Mouse (Mus musculus): ENCODE measurements around the gene Eif4g3. TPM values are rescaled to one million over a fixed set of nuclear protein-coding genes. Genes with fewer than 3 reads are reported as not detected.

The Eif4g3 gene
- total and polyA plus RNA-seq, 3 experiments, result 29.1 to 43.7 (median 39.7) TPM

- Histone ChIP-seq H3K27ac (peak overlapping the region; percentile 38), H3K9ac (ENCODE audit: low read depth, low read length) (no peak overlapping the region), H3K4me1 (ENCODE audit: control insufficient read depth, insufficient read depth, low read length) (no peaks in the 10 kb centered on the region), H3K79me2 (replicated peaks; ENCODE audit: control insufficient read depth, insufficient read depth, low read length) (no peaks in the 10 kb centered on the region), H3K36me3 (ENCODE audit: control insufficient read depth, insufficient read depth, low read length) (peaks cover 3% of the 10 kb centered on the region; the same call in 1 of the 2 replicates), H3K27me3 (ENCODE audit: control insufficient read depth, insufficient read depth, low read length) (no peaks in the 10 kb centered on the region), H3K4me3 (no peak overlapping the region)
- TF ChIP-seq EP300 (IDR thresholded peaks at IDR 0.05; ENCODE audit: insufficient read depth, low read depth, low read length) (0 out of 2 replicates have a peak, but pooled peaks have one; percentile 48), POLR2A (IDR thresholded peaks at IDR 0.05; ENCODE audit: insufficient read depth, low read depth, low read length) (no peak), CTCF (IDR thresholded peaks at IDR 0.05) (peak; percentile 73)
- peak; percentile 70 to 83 for DNase-seq
- intact Hi-C loops (cut with DNase I), result no loop called here
- WGBS, result 39% methylated on average over 8 of the region's 8 CpGs
Measured at GRCm38 (mm10) chr4:137954926-137955396, 37.9 kb upstream of the Eif4g3 start.

- H3K9ac ChIP-seq (ENCODE audit: low read depth, low read length), result no peak overlapping the region
- H3K79me2 ChIP-seq (replicated peaks; ENCODE audit: control insufficient read depth, insufficient read depth, low read length), result no peaks in the 10 kb centered on the region
- WGBS, result 94% methylated on average over 15 of the region's 15 CpGs
- H3K27ac ChIP-seq, result no peak overlapping the region
- intact Hi-C loops (cut with DNase I), result no loop called here
- no peak for TF ChIP-seq EP300 (IDR thresholded peaks at IDR 0.05; ENCODE audit: insufficient read depth, low read depth, low read length)
- TF ChIP-seq POLR2A (IDR thresholded peaks at IDR 0.05; ENCODE audit: insufficient read depth, low read depth, low read length), result no peak
- TF ChIP-seq CTCF (IDR thresholded peaks at IDR 0.05), result no peak
- no peaks in the 10 kb centered on the region for H3K4me1 ChIP-seq (ENCODE audit: control insufficient read depth, insufficient read depth, low read length)
- H3K36me3 ChIP-seq (ENCODE audit: control insufficient read depth, insufficient read depth, low read length), result peaks cover 3% of the 10 kb centered on the region; the same call in 1 of the 2 replicates
- H3K4me3 ChIP-seq, result no peak overlapping the region
- H3K27me3 ChIP-seq (ENCODE audit: control insufficient read depth, insufficient read depth, low read length), result no peaks in the 10 kb centered on the region
- no peak for DNase-seq
Measured at GRCm38 (mm10) chr4:137956260-137956659, 36.6 kb upstream of the Eif4g3 start.

- no peaks in the 10 kb centered on the region for H3K36me3 ChIP-seq (ENCODE audit: control insufficient read depth, insufficient read depth, low read length)
- intact Hi-C loops (cut with DNase I), result no loop called here
- no peak overlapping the region for H3K27ac ChIP-seq
- H3K79me2 ChIP-seq (replicated peaks; ENCODE audit: control insufficient read depth, insufficient read depth, low read length), result no peaks in the 10 kb centered on the region
- DNase-seq, result no peak
- 64% methylated on average over 13 of the region's 13 CpGs for WGBS
- no peak overlapping the region for H3K9ac ChIP-seq (ENCODE audit: low read depth, low read length)
- TF ChIP-seq CTCF (IDR thresholded peaks at IDR 0.05) (peak; percentile 70), EP300 (IDR thresholded peaks at IDR 0.05; ENCODE audit: insufficient read depth, low read depth, low read length) (no peak), POLR2A (IDR thresholded peaks at IDR 0.05; ENCODE audit: insufficient read depth, low read depth, low read length) (no peak)
- no peaks in the 10 kb centered on the region for H3K27me3 ChIP-seq (ENCODE audit: control insufficient read depth, insufficient read depth, low read length)
- no peak overlapping the region for H3K4me3 ChIP-seq
- H3K4me1 ChIP-seq (ENCODE audit: control insufficient read depth, insufficient read depth, low read length), result no peaks in the 10 kb centered on the region; the same call in 1 of the 2 replicates
Measured at GRCm38 (mm10) chr4:137959889-137960665, 32.7 kb upstream of the Eif4g3 start.

- Histone ChIP-seq H3K79me2 (replicated peaks; ENCODE audit: control insufficient read depth, insufficient read depth, low read length) (no peaks in the 10 kb centered on the region), H3K27ac (no peak overlapping the region), H3K27me3 (ENCODE audit: control insufficient read depth, insufficient read depth, low read length) (no peaks in the 10 kb centered on the region), H3K4me3 (no peak overlapping the region), H3K4me1 (ENCODE audit: control insufficient read depth, insufficient read depth, low read length) (no peaks in the 10 kb centered on the region; the same call in 1 of the 2 replicates), H3K36me3 (ENCODE audit: control insufficient read depth, insufficient read depth, low read length) (no peaks in the 10 kb centered on the region), H3K9ac (ENCODE audit: low read depth, low read length) (no peak overlapping the region)
- 52% methylated on average over 11 of the region's 11 CpGs for WGBS
- DNase-seq, result peak; percentile 28 to 35
- TF ChIP-seq CTCF (IDR thresholded peaks at IDR 0.05) (no peak), POLR2A (IDR thresholded peaks at IDR 0.05; ENCODE audit: insufficient read depth, low read depth, low read length) (no peak), EP300 (IDR thresholded peaks at IDR 0.05; ENCODE audit: insufficient read depth, low read depth, low read length) (no peak)
- intact Hi-C loops (cut with DNase I), result no loop called here
Measured at GRCm38 (mm10) chr4:137960757-137961156, 32.1 kb upstream of the Eif4g3 start.

GRCm38 (mm10) chr4:137962643-137963350 is 30.0 kb upstream of the Eif4g3 start:
- H3K9ac ChIP-seq (ENCODE audit: low read depth, low read length), result no peak overlapping the region
- H3K27ac ChIP-seq, result no peak overlapping the region
- no peak for TF ChIP-seq EP300 (IDR thresholded peaks at IDR 0.05; ENCODE audit: insufficient read depth, low read depth, low read length)
- TF ChIP-seq POLR2A (IDR thresholded peaks at IDR 0.05; ENCODE audit: insufficient read depth, low read depth, low read length), result no peak
- TF ChIP-seq CTCF (IDR thresholded peaks at IDR 0.05), result no peak
- 90% methylated on average over 20 of the region's 20 CpGs for WGBS
- no peaks in the 10 kb centered on the region for H3K27me3 ChIP-seq (ENCODE audit: control insufficient read depth, insufficient read depth, low read length)
- H3K4me1 ChIP-seq (ENCODE audit: control insufficient read depth, insufficient read depth, low read length), result no peaks in the 10 kb centered on the region; the same call in 1 of the 2 replicates
- no peaks in the 10 kb centered on the region for H3K36me3 ChIP-seq (ENCODE audit: control insufficient read depth, insufficient read depth, low read length)
- no peaks in the 10 kb centered on the region for H3K79me2 ChIP-seq (replicated peaks; ENCODE audit: control insufficient read depth, insufficient read depth, low read length)
- intact Hi-C loops (cut with DNase I), result no loop called here
- H3K4me3 ChIP-seq, result no peak overlapping the region
- DNase-seq, result no peak
